Mouse (Mus musculus): Measurements from ENCODE around the gene Gm4131. TPM values are rescaled to one million over a fixed set of nuclear protein-coding genes. Genes with fewer than 3 reads are reported as not detected.
"Not testable (repeated sequence)": the region's sequence is repeated elsewhere in the genome, so short reads cannot be mapped to it uniquely, and the experiment has no call there.

Gene Gm4131
- 0.30 TPM in 1 of 2 replicates, not detected in the other for polyA plus RNA-seq (2015; fragmentation: Nextera tagmentation; extraction: Ambion mirVana)

DNA sequence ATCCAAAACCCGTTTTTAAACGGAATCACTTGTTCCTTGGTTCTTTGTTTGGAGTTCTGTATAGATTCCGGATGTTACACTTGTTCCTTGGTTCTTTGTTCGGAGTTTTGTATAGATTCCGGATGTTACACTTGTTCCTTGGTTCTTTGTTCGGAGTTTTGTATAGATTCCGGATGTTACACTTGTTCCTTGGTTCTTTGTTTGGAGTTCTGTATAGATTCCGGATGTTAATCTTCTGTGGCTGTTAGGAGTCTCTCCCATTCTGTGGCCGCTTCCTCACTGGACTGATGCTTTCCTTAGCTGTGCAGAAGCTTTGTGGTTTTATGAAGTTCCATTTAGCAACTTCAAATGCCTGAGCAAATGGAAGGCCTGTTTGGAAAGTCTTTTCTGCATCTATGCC is at the start of gene Gm4131:
Gene Gm4131 (minus strand): TSS at position 101 of the 400 bp plus-strand sequence.
- H3K9ac ChIP-seq; H3K4me3 ChIP-seq; H3K27me3 ChIP-seq (replicated peaks); H3K9me3 ChIP-seq; H3K36me3 ChIP-seq (replicated peaks); ATAC-seq (replicated peaks); H3K4me2 ChIP-seq; H3K27ac ChIP-seq: not testable (repeated sequence)
- 49% methylated on average over 9 of the region's 9 CpGs for WGBS
- peaks cover 18% of the 10 kb centered on the region for H3K4me1 ChIP-seq

DNA sequence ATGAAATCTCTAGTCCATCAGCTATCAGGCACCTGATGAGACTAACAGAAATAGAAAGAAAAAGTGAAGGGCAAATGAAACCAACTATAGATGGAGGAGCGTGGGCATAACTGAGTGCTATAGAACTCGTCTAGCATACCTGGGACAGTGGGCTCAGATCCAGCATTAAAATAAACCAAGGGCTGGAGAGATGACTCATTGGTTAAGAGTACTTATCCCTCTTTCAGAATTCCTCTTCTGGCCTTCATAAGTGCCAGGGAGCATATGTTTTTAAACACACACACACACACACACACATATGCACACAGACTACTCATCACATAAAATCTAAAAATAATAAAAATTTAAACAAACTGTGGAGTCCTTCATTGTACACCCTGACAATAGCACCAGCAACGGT is 43.2 kb upstream of the Gm4131 start:
- no peaks in the 10 kb centered on the region for H3K4me1 ChIP-seq
- no peak overlapping the region for H3K27ac ChIP-seq
- no peaks in the 10 kb centered on the region for H3K27me3 ChIP-seq (replicated peaks)
- H3K4me3 ChIP-seq: no peak overlapping the region
- H3K4me2 ChIP-seq: no peak overlapping the region
- H3K9me3 ChIP-seq: no peaks in the 10 kb centered on the region
- peaks cover 11% of the 10 kb centered on the region; the same call in 1 of the 2 replicates for H3K36me3 ChIP-seq (replicated peaks)
- WGBS: 86% methylated on average over 3 of the region's 3 CpGs
- no peak for ATAC-seq (replicated peaks)
- H3K9ac ChIP-seq: no peak overlapping the region

DNA sequence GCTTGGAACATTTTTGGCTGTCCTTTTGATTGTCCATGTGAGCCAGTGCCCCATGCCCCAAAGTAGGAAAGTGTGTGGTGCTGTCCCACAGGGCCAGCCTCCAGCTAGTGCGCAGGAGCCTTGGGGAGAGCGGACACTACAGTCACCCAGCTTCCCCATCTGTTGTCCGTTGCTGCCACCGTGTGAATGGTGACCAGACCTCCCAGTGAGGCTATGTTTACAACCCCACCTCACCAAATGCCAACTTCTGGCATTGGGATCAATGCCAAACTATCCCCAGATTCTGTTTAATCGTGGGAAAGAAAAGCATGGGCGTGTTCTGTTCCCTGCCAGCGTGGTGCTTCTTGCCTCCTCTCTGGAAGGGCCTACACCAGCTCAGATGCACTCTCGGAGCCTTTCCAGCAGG is 41.1 kb upstream of the Gm4131 start:
- H3K4me2 ChIP-seq: no peak overlapping the region
- H3K36me3 ChIP-seq (replicated peaks): peaks cover 11% of the 10 kb centered on the region; the same call in 1 of the 2 replicates
- ATAC-seq (replicated peaks): no peak; the same call in 1 of the 2 replicates
- H3K9me3 ChIP-seq: no peaks in the 10 kb centered on the region
- no peak overlapping the region for H3K27ac ChIP-seq
- no peaks in the 10 kb centered on the region for H3K4me1 ChIP-seq
- no peak overlapping the region for H3K9ac ChIP-seq
- WGBS: 75% methylated on average over 8 of the region's 8 CpGs
- no peaks in the 10 kb centered on the region for H3K27me3 ChIP-seq (replicated peaks)
- H3K4me3 ChIP-seq: no peak overlapping the region

DNA sequence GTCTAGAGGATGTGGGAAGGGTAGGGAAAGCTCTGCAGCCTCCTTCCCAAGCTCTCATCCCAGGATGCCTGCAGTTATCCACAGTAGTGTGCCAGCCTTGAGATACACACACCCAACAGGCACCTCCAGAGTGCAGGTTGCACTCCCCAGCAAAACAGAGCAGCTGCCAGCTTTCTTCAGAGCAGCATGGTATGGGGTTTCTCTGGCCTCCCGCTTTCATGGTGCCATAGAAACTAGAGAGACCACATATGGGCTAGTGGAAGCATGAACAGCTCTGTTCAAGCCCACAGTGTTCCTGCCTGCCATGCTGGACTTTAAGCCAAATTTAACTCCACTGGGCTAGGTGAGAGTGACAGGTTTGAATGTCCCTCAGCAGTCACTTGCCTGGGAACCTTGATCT is 36.1 kb upstream of the Gm4131 start:
- H3K9ac ChIP-seq: no peak overlapping the region
- no peak overlapping the region for H3K27ac ChIP-seq
- no peaks in the 10 kb centered on the region for H3K9me3 ChIP-seq
- no peak overlapping the region for H3K4me3 ChIP-seq
- no peak for ATAC-seq (replicated peaks)
- H3K4me2 ChIP-seq: no peak overlapping the region
- H3K4me1 ChIP-seq: peaks cover 3% of the 10 kb centered on the region; the same call in 1 of the 2 replicates
- 80% methylated on average over 1 of the region's 1 CpGs for WGBS
- H3K36me3 ChIP-seq (replicated peaks): peaks cover 11% of the 10 kb centered on the region; the same call in 1 of the 2 replicates
- no peaks in the 10 kb centered on the region for H3K27me3 ChIP-seq (replicated peaks)

DNA sequence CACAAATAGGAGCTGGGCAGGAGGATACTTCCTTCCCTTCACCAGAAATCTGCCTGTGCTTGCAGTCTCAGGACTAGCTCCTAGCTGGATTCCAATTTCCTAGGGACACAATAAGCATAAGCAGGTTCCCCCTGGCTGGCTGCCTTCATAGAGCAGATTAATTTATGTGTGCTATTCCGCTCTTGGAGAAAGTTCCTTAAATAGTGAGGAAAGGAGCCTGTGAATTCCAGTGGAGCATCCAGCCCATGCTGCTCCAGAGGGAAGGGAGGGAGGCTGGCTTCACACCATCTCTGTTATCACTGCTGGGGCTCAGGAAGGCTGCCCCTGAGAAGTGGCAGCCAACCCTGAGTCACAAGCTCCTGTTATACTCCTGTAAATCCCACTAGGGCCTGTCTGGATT is 35.5 kb upstream of the Gm4131 start:
- no peak for ATAC-seq (replicated peaks)
- WGBS: 58% methylated on average over 1 of the region's 1 CpGs
- peaks cover 3% of the 10 kb centered on the region; the same call in 1 of the 2 replicates for H3K4me1 ChIP-seq
- no peak overlapping the region for H3K4me2 ChIP-seq
- peaks cover 9% of the 10 kb centered on the region; the same call in 1 of the 2 replicates for H3K36me3 ChIP-seq (replicated peaks)
- no peaks in the 10 kb centered on the region for H3K27me3 ChIP-seq (replicated peaks)
- H3K27ac ChIP-seq: no peak overlapping the region
- H3K4me3 ChIP-seq: no peak overlapping the region
- no peaks in the 10 kb centered on the region for H3K9me3 ChIP-seq
- no peak overlapping the region for H3K9ac ChIP-seq

DNA sequence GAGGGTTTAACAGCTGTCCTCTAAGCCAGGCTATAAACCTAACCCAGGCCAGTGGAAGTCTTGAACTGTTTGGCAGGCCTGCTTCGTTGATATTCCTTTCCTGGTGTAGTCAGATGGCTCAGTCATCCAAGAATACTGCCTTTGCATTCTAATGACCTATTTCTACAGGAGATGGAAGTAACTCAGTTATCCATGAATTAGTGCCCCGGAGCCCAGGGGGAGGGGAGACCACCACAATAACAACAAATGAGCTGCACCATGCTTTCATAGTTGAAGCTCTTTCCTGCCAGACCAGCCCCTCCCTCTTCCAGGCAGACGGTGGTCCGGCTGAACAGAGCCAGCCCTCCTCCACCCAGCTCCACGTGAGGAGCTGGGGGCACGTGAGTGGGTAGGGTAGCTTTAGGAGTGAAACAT is 33.4 kb upstream of the Gm4131 start:
- H3K27ac ChIP-seq: no peak overlapping the region
- H3K9ac ChIP-seq: no peak overlapping the region
- no peaks in the 10 kb centered on the region for H3K27me3 ChIP-seq (replicated peaks)
- H3K4me3 ChIP-seq: no peak overlapping the region
- no peaks in the 10 kb centered on the region for H3K9me3 ChIP-seq
- WGBS: 28% methylated on average over 6 of the region's 6 CpGs
- peaks cover 3% of the 10 kb centered on the region; the same call in 1 of the 2 replicates for H3K4me1 ChIP-seq
- 0 out of 2 replicates have a peak, but pooled peaks cover 4% of the 10 kb centered on the region for H3K36me3 ChIP-seq (replicated peaks)
- H3K4me2 ChIP-seq: no peak overlapping the region
- 0 out of 2 replicates have a peak, but pooled peaks have one; percentile 24 for ATAC-seq (replicated peaks)

DNA sequence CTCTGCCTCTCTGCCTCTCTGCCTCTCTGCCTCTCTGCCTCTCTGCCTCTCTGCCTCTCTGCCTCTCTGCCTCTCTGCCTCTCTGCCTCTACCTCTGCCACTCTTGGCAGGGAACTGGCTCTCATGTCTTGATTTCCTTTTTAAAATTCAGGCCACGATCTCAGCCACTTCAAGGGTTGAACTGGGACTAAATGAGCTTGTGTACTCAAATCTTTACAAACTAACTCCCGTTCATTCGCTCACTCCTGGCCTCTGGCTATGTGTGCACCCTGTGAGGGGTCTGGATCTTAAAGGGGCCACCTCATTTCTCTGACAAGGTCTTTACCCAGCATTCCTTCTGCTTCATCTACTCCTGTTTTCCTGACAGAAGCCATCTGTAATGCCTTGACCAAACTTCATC is 18.6 kb upstream of the Gm4131 start:
- peak; percentile 74 for ATAC-seq (replicated peaks)
- no peaks in the 10 kb centered on the region for H3K9me3 ChIP-seq
- no peak overlapping the region for H3K4me2 ChIP-seq
- H3K36me3 ChIP-seq (replicated peaks): 0 out of 2 replicates have a peak, but pooled peaks cover 8% of the 10 kb centered on the region
- no peaks in the 10 kb centered on the region for H3K27me3 ChIP-seq (replicated peaks)
- H3K4me3 ChIP-seq: no peak overlapping the region
- no peak overlapping the region for H3K9ac ChIP-seq
- H3K4me1 ChIP-seq: peaks cover 30% of the 10 kb centered on the region
- 6% methylated on average over 3 of the region's 3 CpGs for WGBS
- peak overlapping the region; percentile 55 for H3K27ac ChIP-seq

DNA sequence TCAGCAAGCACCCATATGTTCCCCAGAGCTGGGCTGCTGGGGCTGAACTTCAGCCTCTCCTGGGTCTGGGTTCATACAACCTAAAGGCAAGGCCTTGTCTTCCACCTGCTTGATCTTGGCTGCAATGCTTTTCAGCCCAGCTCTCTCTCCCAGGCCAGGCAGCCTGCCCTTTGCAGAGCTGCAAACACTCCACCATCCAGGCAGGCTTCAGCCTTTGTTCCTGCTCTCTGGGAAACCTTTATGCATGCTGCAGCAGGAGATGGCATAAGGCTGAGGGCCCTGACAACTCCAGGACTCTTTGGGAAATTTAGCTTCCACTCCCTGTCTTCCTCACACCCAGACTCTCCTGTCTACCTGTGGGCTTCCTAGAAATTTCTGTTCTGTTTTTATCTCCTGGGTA is 17.9 kb upstream of the Gm4131 start:
- Histone ChIP-seq H3K9ac (no peak overlapping the region), H3K27me3 (replicated peaks) (no peaks in the 10 kb centered on the region), H3K4me2 (no peak overlapping the region), H3K4me1 (peaks cover 30% of the 10 kb centered on the region), H3K36me3 (replicated peaks) (0 out of 2 replicates have a peak, but pooled peaks cover 8% of the 10 kb centered on the region), H3K4me3 (no peak overlapping the region), H3K9me3 (no peaks in the 10 kb centered on the region), H3K27ac (peak overlapping the region; percentile 61)
- peak; percentile 32; the same call in 1 of the 2 replicates for ATAC-seq (replicated peaks)

DNA sequence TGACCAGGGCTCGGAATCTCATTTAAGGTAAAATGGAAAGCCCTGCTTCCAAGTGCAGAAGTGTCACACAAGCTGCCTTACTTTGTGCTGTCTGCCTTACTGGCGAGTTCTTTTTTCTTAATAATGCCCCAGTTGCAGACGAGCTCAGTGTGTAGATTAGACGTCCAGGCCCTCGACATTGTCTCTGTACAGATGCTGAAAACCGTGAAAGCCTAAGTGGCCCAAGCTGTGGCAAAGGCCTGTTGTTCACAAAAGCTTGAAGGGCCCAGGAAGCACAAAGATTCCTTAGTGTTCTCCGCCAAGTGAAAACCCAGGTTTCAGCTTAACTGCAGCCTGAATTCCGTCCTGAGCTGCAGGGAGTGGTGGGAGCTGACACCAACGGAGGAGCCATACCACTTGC is 15.0 kb upstream of the Gm4131 start:
- no peak overlapping the region for H3K9ac ChIP-seq
- H3K4me2 ChIP-seq: no peak overlapping the region
- WGBS: 15% methylated on average over 9 of the region's 9 CpGs
- no peaks in the 10 kb centered on the region for H3K9me3 ChIP-seq
- H3K4me1 ChIP-seq: peaks cover 30% of the 10 kb centered on the region
- peak overlapping the region; percentile 22; the same call in 1 of the 2 replicates for H3K27ac ChIP-seq
- no peaks in the 10 kb centered on the region for H3K36me3 ChIP-seq (replicated peaks)
- ATAC-seq (replicated peaks): no peak
- no peak overlapping the region for H3K4me3 ChIP-seq
- H3K27me3 ChIP-seq (replicated peaks): no peaks in the 10 kb centered on the region

DNA sequence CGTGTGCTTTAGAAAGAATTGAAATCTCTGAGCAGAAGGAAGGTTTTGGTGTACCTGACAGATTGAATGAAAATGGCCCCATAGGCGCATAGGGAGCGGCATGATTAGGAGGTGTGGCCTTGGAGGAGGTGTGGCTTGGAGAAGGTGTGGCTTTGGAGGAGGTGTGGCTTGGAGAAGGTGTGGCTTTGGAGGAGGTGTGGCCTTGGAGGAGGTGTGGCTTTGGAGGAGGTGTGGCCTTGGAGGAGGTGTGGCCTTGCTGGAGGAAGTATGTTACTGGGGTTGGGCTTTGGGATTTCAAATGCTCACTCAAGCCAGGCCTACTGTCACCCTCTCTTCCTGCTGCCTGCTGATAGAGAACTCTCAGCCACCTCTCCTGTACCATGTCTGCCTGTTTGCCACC is 14.2 kb upstream of the Gm4131 start:
- Histone ChIP-seq H3K4me1 (peaks cover 30% of the 10 kb centered on the region), H3K4me3 (no peak overlapping the region), H3K27ac (no peak overlapping the region), H3K4me2 (no peak overlapping the region), H3K36me3 (replicated peaks) (no peaks in the 10 kb centered on the region), H3K27me3 (replicated peaks) (no peaks in the 10 kb centered on the region), H3K9ac (no peak overlapping the region), H3K9me3 (no peaks in the 10 kb centered on the region)
- ATAC-seq (replicated peaks): no peak
- 83% methylated on average over 3 of the region's 3 CpGs for WGBS

DNA sequence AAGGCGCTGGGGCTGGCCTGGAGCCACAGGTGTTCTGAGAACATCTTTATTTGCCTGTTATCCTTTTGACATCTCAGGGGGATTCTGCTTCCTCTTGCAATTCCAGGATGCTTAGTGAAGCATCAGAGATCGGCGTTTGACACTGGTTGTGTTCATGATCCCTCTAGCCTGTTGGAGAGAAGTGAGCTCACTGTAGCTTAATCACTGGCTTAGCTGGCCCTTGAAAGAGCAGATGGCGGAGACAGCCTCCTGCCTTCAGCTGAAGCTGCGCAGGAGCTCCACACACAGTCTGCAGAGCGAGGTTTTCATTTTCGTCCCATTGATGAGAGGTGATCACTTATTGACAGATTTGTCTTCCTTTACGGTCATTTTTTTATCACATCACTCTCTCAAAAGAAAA is 9.1 kb upstream of the Gm4131 start:
- H3K9ac ChIP-seq: no peak overlapping the region
- H3K27ac ChIP-seq: no peak overlapping the region
- no peaks in the 10 kb centered on the region for H3K36me3 ChIP-seq (replicated peaks)
- no peak for ATAC-seq (replicated peaks)
- 0 out of 2 replicates have a peak, but pooled peaks cover 2% of the 10 kb centered on the region for H3K4me1 ChIP-seq
- H3K27me3 ChIP-seq (replicated peaks): no peaks in the 10 kb centered on the region
- H3K4me3 ChIP-seq: no peak overlapping the region
- 58% methylated on average over 8 of the region's 8 CpGs for WGBS
- no peaks in the 10 kb centered on the region for H3K9me3 ChIP-seq
- H3K4me2 ChIP-seq: no peak overlapping the region

DNA sequence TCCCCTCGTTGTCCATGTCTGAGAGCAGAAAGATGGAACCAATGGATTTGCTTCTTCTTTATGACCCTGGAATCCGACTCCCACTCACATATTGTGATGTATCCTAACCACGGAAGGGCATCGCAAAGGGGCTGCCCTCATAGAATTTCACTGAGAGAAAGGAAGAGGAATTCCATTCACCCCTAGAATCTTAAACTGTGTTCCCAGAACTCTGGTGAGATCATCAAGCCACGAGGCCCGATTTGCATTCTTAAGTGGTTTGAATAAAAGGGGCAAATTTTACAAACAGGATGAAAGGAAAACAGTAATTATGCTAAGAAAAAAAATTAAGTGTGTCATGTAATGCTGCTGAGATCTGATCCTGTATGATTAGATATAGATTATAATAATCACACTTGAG is 8.2 kb upstream of the Gm4131 start:
- Histone ChIP-seq H3K4me3 (no peak overlapping the region), H3K27me3 (replicated peaks) (no peaks in the 10 kb centered on the region), H3K9me3 (no peaks in the 10 kb centered on the region), H3K9ac (no peak overlapping the region), H3K27ac (no peak overlapping the region), H3K4me2 (no peak overlapping the region), H3K36me3 (replicated peaks) (no peaks in the 10 kb centered on the region), H3K4me1 (0 out of 2 replicates have a peak, but pooled peaks cover 2% of the 10 kb centered on the region)
- no peak for ATAC-seq (replicated peaks)
- 56% methylated on average over 6 of the region's 6 CpGs for WGBS

DNA sequence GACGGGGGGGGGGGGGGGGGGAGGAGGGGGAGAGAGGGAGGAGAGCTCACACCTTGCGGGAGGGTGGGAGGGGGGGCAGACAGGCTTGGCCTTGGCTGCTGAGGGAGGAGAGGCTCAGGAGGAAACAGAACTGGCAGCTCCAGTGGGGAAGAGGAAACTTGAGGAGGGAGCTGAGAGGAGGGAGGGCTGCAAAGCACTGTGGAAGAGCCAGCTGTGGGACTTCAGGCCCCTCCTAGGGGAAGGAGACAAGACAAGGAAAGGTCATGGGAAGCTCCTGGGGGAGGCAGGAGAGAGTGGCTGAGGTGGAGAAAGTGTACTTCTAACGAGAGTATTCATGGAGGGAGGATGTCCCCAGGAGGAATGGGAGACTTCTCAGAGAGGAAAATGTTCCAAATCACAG is 6.7 kb upstream of the Gm4131 start:
- no peak overlapping the region for H3K4me3 ChIP-seq
- H3K9ac ChIP-seq: no peak overlapping the region
- H3K27me3 ChIP-seq (replicated peaks): no peaks in the 10 kb centered on the region
- 0 out of 2 replicates have a peak, but pooled peaks cover 2% of the 10 kb centered on the region for H3K4me1 ChIP-seq
- H3K27ac ChIP-seq: no peak overlapping the region
- H3K9me3 ChIP-seq: no peaks in the 10 kb centered on the region
- 0% methylated on average over 2 of the region's 3 CpGs for WGBS
- no peak overlapping the region for H3K4me2 ChIP-seq
- ATAC-seq (replicated peaks): no peak
- no peaks in the 10 kb centered on the region for H3K36me3 ChIP-seq (replicated peaks)
